Mouse (Mus musculus) mesoderm, embryonic 11.5 days (tissue): ENCODE measurements around the gene Gm5725.
"Not testable (repeated sequence)": the region's sequence is repeated elsewhere in the genome, so short reads cannot be mapped to it uniquely, and the experiment has no call there.

Experiments used
- DNase-seq: peaks from one replicate; pipeline ENCODE4 v3.0.0-alpha.2; 2012; ENCODE audit warnings: low read depth, low spot score

The Gm5725 gene

DNA sequence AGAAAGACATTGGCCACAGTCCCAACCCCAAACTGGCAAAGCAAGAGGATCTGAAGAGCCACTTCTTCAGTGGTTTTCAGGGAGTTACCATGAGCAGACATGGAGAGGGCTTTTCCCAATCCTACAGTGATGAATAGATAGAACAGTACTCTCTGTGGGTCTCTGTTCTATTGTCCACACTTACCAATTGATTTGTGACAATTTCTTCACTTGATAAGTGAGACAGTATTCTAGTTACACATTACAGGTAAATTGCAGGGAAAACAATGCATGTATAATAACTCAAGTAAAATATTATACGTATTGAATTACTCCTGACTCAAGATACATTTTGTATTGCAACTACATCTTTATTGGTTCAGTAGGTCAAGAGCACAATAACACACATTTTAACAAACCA lies at the start of gene Gm5725:
Gene Gm5725, minus strand, starts transcription at position 101 of the 400 bp plus-strand sequence.
- DNase-seq: not testable (repeated sequence)

DNA sequence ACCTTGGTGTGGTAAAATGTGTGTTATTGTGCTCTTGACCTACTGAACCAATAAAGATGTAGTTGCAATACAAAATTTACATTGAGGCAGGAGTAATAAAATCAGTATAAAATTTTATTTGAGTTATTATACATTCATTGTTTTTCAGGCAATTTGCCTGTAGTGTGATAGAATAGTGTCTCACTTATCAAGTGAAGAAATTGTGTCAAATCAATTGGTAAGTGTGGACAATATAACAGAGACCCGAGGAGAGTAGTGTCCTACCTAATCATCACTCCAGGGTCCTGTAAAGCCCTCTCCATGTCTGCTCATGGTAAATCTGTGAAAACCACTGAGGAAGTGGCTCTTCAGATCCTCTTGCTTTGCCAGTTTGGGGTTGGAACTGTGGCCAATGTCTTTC lies 12.0 kb downstream of the Gm5725 start, which contains the start of gene Vmn1r135:
Gene Vmn1r135, plus strand, starts transcription at position 301 of the 400 bp plus-strand sequence.
- not testable (repeated sequence) for DNase-seq

DNA sequence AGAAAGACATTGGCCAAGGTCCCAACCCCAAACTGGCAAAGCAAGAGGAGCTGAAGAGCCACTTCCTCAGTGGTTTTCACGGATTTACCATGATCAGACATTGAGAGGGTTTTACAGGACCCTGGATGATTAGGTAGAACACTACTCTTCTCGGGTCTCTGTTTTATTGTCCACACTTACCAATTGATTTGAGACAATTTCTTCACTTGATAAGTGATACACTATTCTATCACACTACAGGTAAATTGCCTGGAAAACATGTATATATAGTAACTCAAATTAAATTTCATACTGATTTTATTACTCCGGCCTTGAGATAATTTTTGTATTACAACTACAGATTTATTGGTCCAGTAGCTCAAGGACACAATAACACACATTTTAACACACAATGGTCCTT lies 47.4 kb downstream of the Gm5725 start, which contains the start of gene Gm4177:
Gene Gm4177, minus strand, starts transcription at position 101 of the 400 bp plus-strand sequence.
- not testable (repeated sequence) for DNase-seq
